Mouse (Mus musculus): ENCODE measurements at regions not wholly inside any gene's neighbourhood (a gene's known extent, or its start where the extent isn't known, plus 50 kb on each side); places are given as distances from the start of the nearest gene placed in this dataset.

DNA sequence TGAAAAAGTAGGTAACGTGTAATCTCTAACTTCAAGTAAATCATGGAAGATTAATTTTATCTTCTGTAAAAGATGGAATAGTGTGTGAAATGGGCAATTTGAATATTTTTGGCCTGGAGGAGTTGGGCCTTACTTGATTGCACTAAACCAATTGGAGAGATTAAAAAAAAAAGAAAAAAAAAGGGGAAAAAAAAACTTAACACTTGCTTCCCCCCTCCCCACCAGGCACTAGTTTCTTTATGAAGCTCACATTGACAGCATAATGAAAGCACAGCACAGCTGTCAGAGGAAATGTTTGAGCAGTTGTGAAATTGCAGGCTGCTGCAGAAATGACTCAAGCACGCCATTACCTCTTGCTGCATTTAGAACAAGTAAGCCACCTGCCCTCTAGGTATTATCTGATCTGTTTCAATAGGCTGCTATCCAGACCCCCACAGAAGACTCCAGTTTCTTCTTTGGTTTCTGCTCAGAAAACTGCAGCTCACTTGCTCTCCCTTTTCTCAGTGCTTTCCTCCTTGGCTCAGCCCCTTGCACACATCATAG is 297.9 kb downstream of the D3Ertd751e start:
- TF ChIP-seq USF2 (conservative IDR thresholded peaks at IDR 0.05; ENCODE audit: low read depth, low read length) (no peak), POLR2A (IDR thresholded peaks at IDR 0.05; ENCODE audit: low read depth, low read length) (no peak), CTCF (conservative IDR thresholded peaks at IDR 0.05 in 1 of 2, IDR thresholded peaks at IDR 0.05 in 1 of 2; ENCODE audit: low read depth in 2 of 2, low read length in 2 of 2) (no peak), ZC3H11A (IDR thresholded peaks at IDR 0.05; ENCODE audit: low read depth, low read length) (no peak), PAX5 (IDR thresholded peaks at IDR 0.05; ENCODE audit: low read length) (no peak), EP300 (IDR thresholded peaks at IDR 0.05; ENCODE audit: low read length) (peak; percentile 91), RAD21 (IDR thresholded peaks at IDR 0.05; ENCODE audit: low read depth, low read length) (no peak), ZKSCAN1 (IDR thresholded peaks at IDR 0.05; ENCODE audit: borderline replicate concordance, low read depth, low read length) (no peak), MAZ (IDR thresholded peaks at IDR 0.05; ENCODE audit: low read depth, low read length) (peak; percentile 73; the same call in 1 of the 2 replicates), ETS1 (conservative IDR thresholded peaks at IDR 0.05; ENCODE audit: low read depth, low read length) (peak; percentile 51), ZNF384 (IDR thresholded peaks at IDR 0.05; ENCODE audit: low read depth, low read length) (peak; percentile 93), SMC3 (IDR thresholded peaks at IDR 0.05; ENCODE audit: low read depth, low read length) (no peak), E2F4 (IDR thresholded peaks at IDR 0.05; ENCODE audit: insufficient replicate concordance, low read depth, low read length) (no peak), HCFC1 (IDR thresholded peaks at IDR 0.05; ENCODE audit: low read depth, low read length) (no peak; the same call in 1 of the 2 replicates)
